Mouse (Mus musculus): Measurements from ENCODE around the gene Slc23a4. TPM values are rescaled to one million over a fixed set of nuclear protein-coding genes. Genes with fewer than 3 reads are reported as not detected.

The Slc23a4 gene
- polyA plus RNA-seq, 1 experiment from 2014 or later: 0.53 TPM

GRCm38 (mm10) chr6:34979291-34979690, 8.9 kb downstream of the Slc23a4 start:
- no peak for DNase-seq (ENCODE audit: low spot score)
- no peak for ATAC-seq (ENCODE audit: low read depth)
- no peaks in the 10 kb centered on the region for H3K36me3 ChIP-seq (ENCODE audit: control insufficient read depth, insufficient read depth, low read length)
- no peak overlapping the region for H3K27ac ChIP-seq (replicated peaks; ENCODE audit: low read depth, low read length)
- H3K4me2 ChIP-seq (ENCODE audit: low read depth, low read length): no peak overlapping the region
- WGBS: 95% methylated on average over 3 of the region's 3 CpGs
- H3K9me3 ChIP-seq (ENCODE audit: control insufficient read depth, low read length): no peaks in the 10 kb centered on the region
- no peaks in the 10 kb centered on the region; the same call in 1 of the 2 replicates for H3K4me1 ChIP-seq (ENCODE audit: control insufficient read depth, insufficient read depth, low read length)
- H3K4me3 ChIP-seq (ENCODE audit: low read depth, low read length): no peak overlapping the region
- H3K27me3 ChIP-seq (replicated peaks; ENCODE audit: control insufficient read depth, insufficient read depth, low read length): no peaks in the 10 kb centered on the region
- H3K9ac ChIP-seq (ENCODE audit: low read depth, low read length): no peak overlapping the region

GRCm38 (mm10) chr6:34971181-34971580, 17.0 kb downstream of the Slc23a4 start:
- no peak overlapping the region for H3K4me2 ChIP-seq (ENCODE audit: low read depth, low read length)
- no peaks in the 10 kb centered on the region for H3K9me3 ChIP-seq (ENCODE audit: control insufficient read depth, low read length)
- H3K9ac ChIP-seq (ENCODE audit: low read depth, low read length): no peak overlapping the region
- no peak overlapping the region for H3K4me3 ChIP-seq (ENCODE audit: low read depth, low read length)
- 18% methylated on average over 3 of the region's 3 CpGs for WGBS
- DNase-seq (ENCODE audit: low spot score): no peak
- no peak overlapping the region for H3K27ac ChIP-seq (replicated peaks; ENCODE audit: low read depth, low read length)
- no peaks in the 10 kb centered on the region for H3K27me3 ChIP-seq (replicated peaks; ENCODE audit: control insufficient read depth, insufficient read depth, low read length)
- H3K36me3 ChIP-seq (ENCODE audit: control insufficient read depth, insufficient read depth, low read length): no peaks in the 10 kb centered on the region
- H3K4me1 ChIP-seq (ENCODE audit: control insufficient read depth, insufficient read depth, low read length): peaks cover 3% of the 10 kb centered on the region; the same call in 1 of the 2 replicates
- ATAC-seq (ENCODE audit: low read depth): no peak

- no peak overlapping the region for H3K9ac ChIP-seq (ENCODE audit: low read depth, low read length)
- H3K4me2 ChIP-seq (ENCODE audit: low read depth, low read length): no peak overlapping the region
- ATAC-seq (ENCODE audit: low read depth) (no peak), DNase-seq (ENCODE audit: low spot score) (no peak)
- H3K9me3 ChIP-seq (ENCODE audit: control insufficient read depth, low read length): no peaks in the 10 kb centered on the region
- no peaks in the 10 kb centered on the region for H3K27me3 ChIP-seq (replicated peaks; ENCODE audit: control insufficient read depth, insufficient read depth, low read length)
- H3K4me3 ChIP-seq (ENCODE audit: low read depth, low read length): no peak overlapping the region
- no peaks in the 10 kb centered on the region for H3K4me1 ChIP-seq (ENCODE audit: control insufficient read depth, insufficient read depth, low read length)
- no peak overlapping the region for H3K27ac ChIP-seq (replicated peaks; ENCODE audit: low read depth, low read length)
- H3K36me3 ChIP-seq (ENCODE audit: control insufficient read depth, insufficient read depth, low read length): no peaks in the 10 kb centered on the region
- WGBS: 81% methylated on average over 6 of the region's 6 CpGs
These were observed 22.2 kb downstream of the Slc23a4 start for GRCm38 (mm10) chr6:34965819-34966539.

- 81% methylated on average over 2 of the region's 2 CpGs for WGBS
- H3K9me3 ChIP-seq (ENCODE audit: control insufficient read depth, low read length): no peaks in the 10 kb centered on the region
- H3K36me3 ChIP-seq (ENCODE audit: control insufficient read depth, insufficient read depth, low read length): no peaks in the 10 kb centered on the region
- DNase-seq (ENCODE audit: low spot score): no peak
- H3K4me2 ChIP-seq (ENCODE audit: low read depth, low read length): no peak overlapping the region
- no peak overlapping the region for H3K4me3 ChIP-seq (ENCODE audit: low read depth, low read length)
- no peak overlapping the region for H3K9ac ChIP-seq (ENCODE audit: low read depth, low read length)
- H3K27me3 ChIP-seq (replicated peaks; ENCODE audit: control insufficient read depth, insufficient read depth, low read length): no peaks in the 10 kb centered on the region
- no peaks in the 10 kb centered on the region for H3K4me1 ChIP-seq (ENCODE audit: control insufficient read depth, insufficient read depth, low read length)
- no peak for ATAC-seq (ENCODE audit: low read depth)
- H3K27ac ChIP-seq (replicated peaks; ENCODE audit: low read depth, low read length): no peak overlapping the region
These were observed 23.7 kb downstream of the Slc23a4 start for GRCm38 (mm10) chr6:34964550-34964949.

GRCm38 (mm10) chr6:34959131-34959530, 29.1 kb downstream of the Slc23a4 start:
- H3K9me3 ChIP-seq (ENCODE audit: control insufficient read depth, low read length): no peaks in the 10 kb centered on the region
- H3K36me3 ChIP-seq (ENCODE audit: control insufficient read depth, insufficient read depth, low read length): no peaks in the 10 kb centered on the region
- H3K27ac ChIP-seq (replicated peaks; ENCODE audit: low read depth, low read length): no peak overlapping the region
- H3K9ac ChIP-seq (ENCODE audit: low read depth, low read length): no peak overlapping the region
- ATAC-seq (ENCODE audit: low read depth) (no peak), DNase-seq (ENCODE audit: low spot score) (no peak)
- H3K4me2 ChIP-seq (ENCODE audit: low read depth, low read length): no peak overlapping the region
- H3K27me3 ChIP-seq (replicated peaks; ENCODE audit: control insufficient read depth, insufficient read depth, low read length): no peaks in the 10 kb centered on the region
- H3K4me3 ChIP-seq (ENCODE audit: low read depth, low read length): no peak overlapping the region
- no peaks in the 10 kb centered on the region for H3K4me1 ChIP-seq (ENCODE audit: control insufficient read depth, insufficient read depth, low read length)
- WGBS: 93% methylated on average over 7 of the region's 7 CpGs

- ATAC-seq (ENCODE audit: low read depth) (no peak), DNase-seq (ENCODE audit: low spot score) (no peak)
- Histone ChIP-seq H3K4me1 (ENCODE audit: control insufficient read depth, insufficient read depth, low read length) (no peaks in the 10 kb centered on the region), H3K27me3 (replicated peaks; ENCODE audit: control insufficient read depth, insufficient read depth, low read length) (no peaks in the 10 kb centered on the region), H3K4me2 (ENCODE audit: low read depth, low read length) (peak overlapping the region; percentile 39; the same call in 1 of the 2 replicates), H3K36me3 (ENCODE audit: control insufficient read depth, insufficient read depth, low read length) (no peaks in the 10 kb centered on the region), H3K9me3 (ENCODE audit: control insufficient read depth, low read length) (no peaks in the 10 kb centered on the region), H3K9ac (ENCODE audit: low read depth, low read length) (no peak overlapping the region), H3K4me3 (ENCODE audit: low read depth, low read length) (no peak overlapping the region), H3K27ac (replicated peaks; ENCODE audit: low read depth, low read length) (no peak overlapping the region)
- WGBS: 41% methylated on average over 8 of the region's 8 CpGs
These were observed 32.4 kb downstream of the Slc23a4 start for GRCm38 (mm10) chr6:34955862-34956241.

- 56% methylated on average over 18 of the region's 18 CpGs for WGBS
- H3K27me3 ChIP-seq (replicated peaks; ENCODE audit: control insufficient read depth, insufficient read depth, low read length): no peaks in the 10 kb centered on the region
- H3K4me3 ChIP-seq (ENCODE audit: low read depth, low read length): no peak overlapping the region
- no peaks in the 10 kb centered on the region for H3K36me3 ChIP-seq (ENCODE audit: control insufficient read depth, insufficient read depth, low read length)
- peak; percentile 62 for DNase-seq (ENCODE audit: low spot score)
- no peaks in the 10 kb centered on the region for H3K9me3 ChIP-seq (ENCODE audit: control insufficient read depth, low read length)
- H3K27ac ChIP-seq (replicated peaks; ENCODE audit: low read depth, low read length): no peak overlapping the region
- H3K4me1 ChIP-seq (ENCODE audit: control insufficient read depth, insufficient read depth, low read length): no peaks in the 10 kb centered on the region
- ATAC-seq (ENCODE audit: low read depth): peak; percentile 86
- peak overlapping the region; percentile 39 for H3K4me2 ChIP-seq (ENCODE audit: low read depth, low read length)
- no peak overlapping the region for H3K9ac ChIP-seq (ENCODE audit: low read depth, low read length)
These were observed 33.0 kb downstream of the Slc23a4 start for GRCm38 (mm10) chr6:34954926-34955861.

- DNase-seq (ENCODE audit: low spot score) (no peak), ATAC-seq (ENCODE audit: low read depth) (no peak)
- no peaks in the 10 kb centered on the region for H3K36me3 ChIP-seq (ENCODE audit: control insufficient read depth, insufficient read depth, low read length)
- H3K9me3 ChIP-seq (ENCODE audit: control insufficient read depth, low read length): no peaks in the 10 kb centered on the region
- H3K9ac ChIP-seq (ENCODE audit: low read depth, low read length): no peak overlapping the region
- no peak overlapping the region for H3K4me2 ChIP-seq (ENCODE audit: low read depth, low read length)
- H3K27ac ChIP-seq (replicated peaks; ENCODE audit: low read depth, low read length): no peak overlapping the region
- no peaks in the 10 kb centered on the region for H3K4me1 ChIP-seq (ENCODE audit: control insufficient read depth, insufficient read depth, low read length)
- H3K27me3 ChIP-seq (replicated peaks; ENCODE audit: control insufficient read depth, insufficient read depth, low read length): no peaks in the 10 kb centered on the region
- no peak overlapping the region for H3K4me3 ChIP-seq (ENCODE audit: low read depth, low read length)
- WGBS: 67% methylated on average over 7 of the region's 7 CpGs
These were observed 36.1 kb downstream of the Slc23a4 start for GRCm38 (mm10) chr6:34951956-34952667.

Measured in embryonic facial prominence, embryonic 14.5 days (tissue).